Mouse (Mus musculus): Measurements from ENCODE around the gene Mcm10.
"Not testable (repeated sequence)": the region's sequence is repeated elsewhere in the genome, so short reads cannot be mapped to it uniquely, and the experiment has no call there.

Gene Mcm10

GRCm38 (mm10) chr2:4985000-4985399, 27.6 kb downstream of the Mcm10 start:
- DNase-seq (ENCODE audit: low spot score) = no peak

DNA sequence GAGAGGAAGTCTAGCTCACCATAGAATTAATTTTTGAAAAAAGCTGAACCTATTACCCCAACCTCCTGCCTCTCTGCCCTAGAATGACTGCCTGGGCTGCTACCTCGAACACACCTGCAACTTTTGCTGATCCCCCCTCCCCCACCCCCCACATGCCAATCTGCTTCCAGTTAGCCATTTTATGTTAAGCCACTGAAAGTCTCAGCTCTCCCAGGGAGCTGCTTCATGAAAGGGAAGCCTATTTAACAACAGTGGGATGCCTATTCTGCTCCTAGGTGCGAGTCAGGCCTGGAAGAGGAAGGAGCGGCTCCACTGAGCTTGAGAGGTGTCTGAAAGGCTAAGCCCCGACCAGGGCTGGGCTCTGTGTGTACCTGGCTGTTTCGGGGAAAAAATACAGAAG, 28.6 kb downstream of the Mcm10 start:
- DNase-seq (ENCODE audit: low spot score) = no peak

- peak; percentile 40 for DNase-seq (ENCODE audit: low spot score)
Observed at GRCm38 (mm10) chr2:4978091-4978490, 34.5 kb downstream of the Mcm10 start.

DNA sequence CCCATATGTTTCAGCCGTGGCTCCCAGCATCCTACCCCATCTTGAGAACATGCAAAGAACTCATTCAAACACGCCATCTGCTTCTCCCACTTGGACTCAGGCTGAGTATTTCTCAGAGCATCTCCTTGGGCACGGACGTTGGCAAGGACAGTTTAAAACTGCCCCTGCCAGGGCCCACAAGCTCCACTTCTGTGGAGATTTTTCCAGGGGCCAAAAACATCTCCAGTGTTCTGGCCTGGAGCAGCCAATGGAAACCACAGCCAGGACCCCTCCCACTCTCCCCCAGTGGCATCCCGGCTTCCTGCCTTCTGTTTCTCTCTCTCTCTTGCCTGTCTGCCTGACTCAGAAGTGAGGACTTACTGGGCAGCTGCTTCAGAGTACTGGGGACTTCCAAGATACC, 36.8 kb downstream of the Mcm10 start, which contains the start of gene Ucma:
Gene Ucma (plus strand): TSS at position 316 of the 400 bp plus-strand sequence.
- DNase-seq (ENCODE audit: low spot score) = no peak

- DNase-seq (ENCODE audit: low spot score) = no peak
Observed at GRCm38 (mm10) chr2:4969083-4969482, 43.5 kb downstream of the Mcm10 start.

DNA sequence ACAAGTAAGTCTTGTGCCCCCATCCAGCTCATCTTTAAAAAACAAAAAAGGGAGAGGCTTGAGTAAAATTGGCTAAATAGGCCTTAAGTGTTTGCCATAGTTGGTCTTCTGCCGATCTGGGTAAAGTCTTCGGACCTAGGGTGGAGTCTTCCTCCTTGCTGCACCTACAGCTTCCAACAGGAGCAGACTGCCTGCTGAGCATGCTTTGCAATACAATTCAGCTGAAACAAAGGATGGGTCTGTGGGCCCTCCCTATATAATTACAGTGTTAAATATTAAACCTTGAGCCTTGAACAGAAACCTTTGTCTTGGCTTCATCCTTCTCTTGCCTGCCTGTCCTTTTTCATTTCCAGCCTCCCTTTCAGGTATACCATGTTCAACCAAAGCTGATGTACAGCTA, 44.8 kb downstream of the Mcm10 start:
- no peak for DNase-seq (ENCODE audit: low spot score)

DNA sequence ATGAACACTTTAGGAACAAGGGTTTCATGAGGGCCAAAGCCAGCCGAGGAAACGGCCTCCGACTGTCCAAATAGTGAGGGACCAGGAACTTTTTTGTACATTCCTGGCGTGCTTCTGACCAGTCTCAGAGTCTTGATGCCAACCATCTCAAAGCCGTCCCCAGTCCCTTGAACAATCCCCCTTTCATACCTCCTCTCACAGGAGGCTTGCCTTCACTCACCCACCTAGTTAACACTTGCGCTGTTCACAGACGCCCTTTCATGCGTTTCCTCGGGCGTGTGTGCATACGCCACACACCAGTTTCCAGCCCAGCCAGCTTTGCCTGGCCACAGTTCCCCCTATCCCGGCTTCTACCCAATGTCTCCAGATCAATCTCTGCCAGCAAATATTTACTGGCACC, 54.6 kb downstream of the Mcm10 start:
- no peak for DNase-seq (ENCODE audit: low spot score)

DNA sequence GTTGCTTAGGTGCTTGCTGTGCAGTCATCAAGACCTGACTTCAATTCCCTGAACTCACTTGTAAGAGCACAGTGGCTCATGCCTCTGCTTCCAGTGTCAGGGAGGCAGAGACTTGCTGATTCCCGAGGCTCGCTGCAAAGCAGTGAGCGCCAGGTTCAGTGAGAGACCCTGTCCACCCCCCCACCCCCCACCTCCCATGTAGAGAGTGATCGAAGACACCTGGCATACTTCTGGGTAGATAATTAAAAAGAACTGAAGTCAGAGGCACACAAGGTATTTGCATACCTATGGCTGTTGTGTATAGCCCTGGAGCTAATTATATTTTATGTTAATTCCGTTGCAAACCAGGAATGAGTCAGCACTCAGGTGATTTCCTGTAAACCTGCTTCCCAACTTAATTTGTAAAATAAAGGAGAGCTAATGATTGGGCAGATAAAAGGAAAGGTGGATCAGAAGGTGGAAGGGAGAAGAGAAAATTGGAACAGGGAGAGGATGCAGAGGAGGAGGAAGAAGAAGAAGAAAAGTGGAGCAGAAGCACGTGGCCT, 58.3 kb downstream of the Mcm10 start:
- no peak for DNase-seq (ENCODE audit: low spot score)

- DNase-seq (ENCODE audit: low spot score) = no peak
Observed at GRCm38 (mm10) chr2:4950986-4951385, 61.6 kb downstream of the Mcm10 start.

DNA sequence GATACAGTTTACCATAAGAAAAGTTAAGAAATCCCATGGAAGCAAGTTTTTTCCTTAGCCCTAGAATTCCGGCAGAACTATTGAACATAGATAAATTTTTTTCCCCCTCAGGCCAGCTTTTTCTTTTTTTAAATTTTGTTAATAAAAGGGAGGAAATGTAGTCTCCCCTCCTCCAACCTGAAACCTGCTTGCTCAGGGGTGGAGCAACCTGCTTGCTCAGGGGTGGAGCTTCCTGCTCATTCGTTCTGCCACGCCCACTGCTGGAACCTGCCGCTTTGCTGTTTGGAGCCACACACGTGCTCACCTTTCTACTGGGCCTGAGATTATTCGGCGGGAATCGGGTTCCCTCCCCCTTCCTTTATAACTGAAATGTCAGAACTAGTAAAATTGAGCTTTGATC, 62.9 kb downstream of the Mcm10 start:
- not testable (repeated sequence) for DNase-seq (ENCODE audit: low spot score)

DNA sequence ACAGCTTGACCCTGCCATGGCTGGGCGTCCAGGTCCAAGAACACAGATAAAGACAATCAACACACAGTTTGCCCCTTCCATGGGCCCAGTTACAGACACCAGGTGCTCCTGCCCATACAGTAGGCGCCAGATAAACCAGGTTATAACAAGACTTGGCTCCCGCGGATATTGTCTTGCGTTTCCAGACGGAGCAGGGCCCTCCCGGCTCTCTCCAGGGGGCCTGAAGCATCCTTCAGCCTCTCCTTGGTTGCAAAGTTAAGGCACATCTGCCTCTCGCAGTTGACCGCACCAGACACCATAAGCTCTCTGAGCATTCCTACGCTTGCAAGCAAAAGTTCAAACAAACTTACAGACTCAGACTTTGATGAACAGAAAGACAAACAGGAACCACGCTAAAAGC, 71.7 kb downstream of the Mcm10 start:
- DNase-seq (ENCODE audit: low spot score) = no peak
